Mouse (Mus musculus): ENCODE measurements around the gene Wfikkn2.

Gene Wfikkn2

DNA sequence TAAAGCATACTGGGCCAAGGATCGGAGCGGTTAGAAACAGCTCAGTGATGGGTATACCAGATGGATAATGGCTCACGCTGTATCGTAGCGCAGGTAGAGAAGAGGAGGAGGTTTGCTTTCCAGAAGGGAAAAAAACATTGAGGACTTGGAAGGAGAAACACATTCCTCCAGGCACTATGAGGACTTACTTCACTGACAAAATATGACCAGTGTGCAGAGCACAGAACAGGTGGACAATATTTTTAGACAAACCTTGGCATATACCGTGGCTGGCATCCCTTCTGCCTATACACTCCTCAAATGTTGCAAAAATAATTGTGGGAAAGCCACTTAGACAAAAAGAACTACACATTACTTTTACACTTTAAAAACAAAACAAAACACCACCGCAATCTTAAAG lies 24.5 kb downstream of the Wfikkn2 start:
- no peak for DNase-seq (ENCODE audit: low read depth)

DNA sequence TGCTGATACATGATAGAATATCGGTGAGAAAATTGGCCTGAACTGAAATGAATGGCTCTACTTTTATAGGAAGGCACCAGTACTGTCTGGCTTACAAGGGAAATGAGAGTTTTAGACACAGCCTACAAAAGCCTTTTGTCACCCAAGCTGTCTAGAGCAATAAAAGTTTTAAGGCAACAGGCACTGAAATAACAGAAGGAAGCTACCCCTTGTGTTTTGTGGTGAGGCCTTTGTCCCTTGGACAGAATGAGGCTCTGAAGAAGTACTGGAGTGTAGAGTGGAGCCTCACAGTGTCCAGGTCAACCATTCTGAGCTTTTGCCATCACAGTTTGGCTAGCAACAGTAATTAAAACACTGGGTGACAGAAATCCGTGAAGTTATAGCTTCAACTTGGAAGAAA lies 29.6 kb downstream of the Wfikkn2 start:
- no peak for DNase-seq (ENCODE audit: low read depth)

DNA sequence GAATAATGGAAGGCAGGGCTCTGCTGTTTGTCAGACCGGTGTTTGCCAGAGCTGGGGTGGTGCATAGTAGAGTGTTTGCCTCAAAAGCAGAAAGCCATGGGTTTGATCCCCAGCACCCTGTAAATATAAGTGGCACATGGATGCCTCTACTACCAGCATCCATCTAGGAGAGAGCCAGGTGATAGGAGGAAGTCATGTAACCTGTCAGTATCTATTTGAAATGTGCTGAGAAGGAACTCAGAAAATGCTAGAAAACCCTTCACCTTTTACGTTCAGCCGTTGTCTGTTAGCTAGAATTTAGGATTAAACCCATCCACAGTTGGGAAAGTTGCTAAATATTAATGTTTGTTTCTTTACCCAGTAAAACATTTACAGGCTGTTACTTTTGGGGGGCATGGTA lies 30.2 kb downstream of the Wfikkn2 start:
- DNase-seq (ENCODE audit: low read depth), result no peak

DNA sequence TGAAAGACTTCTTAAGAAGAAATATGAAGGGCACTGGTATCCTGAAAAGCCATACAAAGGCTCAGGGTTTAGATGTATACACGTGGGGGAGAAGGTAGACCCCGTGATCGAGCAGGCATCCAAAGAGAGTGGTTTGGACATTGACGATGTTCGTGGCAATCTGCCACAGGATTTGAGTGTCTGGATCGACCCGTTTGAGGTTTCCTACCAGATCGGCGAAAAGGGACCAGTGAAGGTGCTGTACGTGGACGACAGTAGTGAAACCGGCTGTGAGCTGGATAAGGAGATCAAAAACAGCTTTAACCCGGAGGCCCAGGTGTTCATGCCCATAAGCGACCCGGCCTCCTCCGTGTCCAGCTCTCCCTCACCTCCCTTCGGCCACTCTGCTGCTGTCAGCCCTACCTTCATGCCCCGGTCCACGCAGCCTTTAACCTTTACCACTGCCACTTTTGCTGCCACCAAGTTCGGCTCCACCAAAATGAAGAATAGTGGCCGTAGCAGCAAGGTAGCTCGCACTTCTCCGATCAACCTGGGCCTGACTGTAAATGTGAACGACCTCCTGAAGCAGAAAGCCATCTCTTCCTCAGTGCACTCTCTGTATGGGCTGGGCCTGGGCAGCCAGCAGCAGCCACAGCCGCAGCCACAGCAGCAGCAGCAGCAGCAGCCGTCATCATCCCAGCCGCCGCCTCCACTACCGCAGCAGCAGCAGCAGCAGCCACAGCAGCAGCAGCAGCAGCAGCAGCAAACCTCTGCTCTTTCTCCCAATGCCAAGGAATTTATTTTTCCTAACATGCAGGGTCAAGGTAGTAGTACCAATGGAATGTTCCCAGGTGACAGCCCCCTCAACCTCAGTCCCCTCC lies 31.8 kb downstream of the Wfikkn2 start:
- DNase-seq (ENCODE audit: low read depth), result no peak

DNA sequence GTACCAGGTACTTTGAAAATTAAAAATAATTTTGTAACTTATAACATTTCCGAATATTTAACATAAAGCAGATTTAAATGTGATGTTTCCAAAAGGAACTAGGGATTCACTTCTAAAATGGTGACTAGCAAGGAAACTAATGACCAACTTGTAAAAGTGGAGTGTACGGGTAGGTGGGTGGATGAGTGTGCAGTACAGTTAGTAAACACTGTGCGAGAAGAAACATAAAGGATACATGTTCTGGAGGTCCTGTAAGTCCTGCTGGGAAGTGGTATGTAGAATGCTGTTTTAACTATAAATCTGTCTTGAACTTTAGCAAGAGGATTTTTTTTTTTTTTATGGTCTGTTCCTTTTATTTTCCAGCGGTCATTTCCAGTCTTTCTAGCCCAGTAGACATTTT lies 32.8 kb downstream of the Wfikkn2 start:
- no peak for DNase-seq (ENCODE audit: low read depth)

DNA sequence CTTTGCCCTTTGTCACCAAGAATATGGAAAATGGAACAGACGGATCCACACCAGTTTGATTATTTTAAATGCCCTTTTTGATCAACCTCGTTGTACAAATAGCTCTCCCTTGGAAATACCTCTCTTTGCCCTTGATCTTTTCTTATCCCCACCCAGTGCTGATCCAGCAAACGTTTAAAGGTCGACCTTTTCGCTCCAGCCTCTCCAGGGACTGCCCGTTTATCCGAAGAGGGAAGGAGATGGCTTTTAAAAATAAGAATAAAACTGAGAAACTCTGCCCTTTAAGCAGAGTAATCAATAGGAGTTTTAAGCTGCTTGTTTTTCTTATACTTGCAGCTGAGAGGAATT lies 33.3 kb downstream of the Wfikkn2 start:
- DNase-seq (ENCODE audit: low read depth), result no peak

DNA sequence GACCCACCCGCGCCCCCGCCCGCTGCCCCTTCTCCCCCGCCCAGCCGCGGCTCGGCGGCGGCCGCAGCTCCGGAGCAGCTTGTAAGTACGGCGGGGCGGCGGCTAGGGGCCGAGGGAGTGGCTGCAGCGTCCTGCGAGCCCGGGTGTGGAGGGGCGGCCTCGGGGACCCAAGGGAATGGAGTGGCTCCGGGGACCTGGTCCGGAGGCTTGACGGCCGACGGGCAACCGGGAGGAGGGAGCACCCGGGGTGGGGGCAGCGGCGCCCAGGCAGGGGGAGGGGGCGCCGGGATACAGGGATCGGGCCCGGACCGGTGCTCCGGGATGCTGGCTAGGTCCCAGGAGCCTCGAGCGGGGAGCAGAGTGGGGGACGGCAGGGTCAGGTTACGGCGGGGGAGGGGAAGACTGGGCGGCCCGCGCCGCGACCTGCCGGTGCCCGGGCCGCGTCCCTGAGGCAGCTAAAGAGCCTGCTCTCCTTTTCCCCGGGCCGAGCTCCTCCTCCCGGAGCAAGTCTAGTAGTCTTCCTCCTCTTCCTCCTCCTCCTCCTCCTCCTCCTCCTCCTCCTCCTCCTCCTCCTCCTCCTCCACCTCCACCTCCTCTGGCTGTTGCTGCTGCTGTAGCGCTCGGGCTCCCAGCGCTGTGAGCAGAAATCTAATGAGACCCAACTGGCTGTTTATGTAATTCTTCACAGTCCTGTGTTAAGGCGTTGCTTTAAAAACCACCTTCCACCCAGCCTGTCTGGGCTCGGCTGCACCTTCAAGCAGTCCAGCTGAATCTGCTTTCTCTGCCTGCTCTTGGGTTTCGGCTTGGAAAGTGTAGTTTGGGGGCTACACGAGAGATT lies 33.9 kb downstream of the Wfikkn2 start:
- DNase-seq (ENCODE audit: low read depth), result peak; percentile 56

DNA sequence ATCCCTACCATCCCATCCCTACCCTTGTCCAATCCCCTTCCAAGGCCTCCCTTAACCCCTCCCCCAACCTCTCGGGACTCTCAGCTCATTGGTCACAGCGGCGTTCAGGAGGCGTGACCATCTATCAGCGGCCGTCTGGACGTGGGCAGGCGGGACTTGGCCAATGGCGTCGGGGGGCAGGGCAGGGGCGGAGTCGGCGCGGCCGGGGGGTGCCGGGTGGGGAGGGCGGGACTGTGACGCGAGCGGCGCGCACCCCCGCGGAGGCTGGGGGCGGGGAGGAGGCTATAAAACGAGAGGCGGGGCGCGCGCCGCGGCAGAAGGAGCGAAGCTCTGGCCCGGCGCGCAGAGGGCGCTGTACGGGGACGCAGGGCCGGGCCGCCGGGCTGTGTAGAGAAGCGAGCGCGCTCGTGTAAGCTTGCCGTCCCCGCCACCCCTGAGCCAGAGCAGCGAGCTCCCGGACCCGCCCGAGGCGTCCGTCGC lies 34.6 kb downstream of the Wfikkn2 start, which contains the start of gene Tob1:
Gene Tob1, plus strand, starts transcription at position 331 of the 480 bp plus-strand sequence.
- DNase-seq (ENCODE audit: low read depth), result peak; percentile 100

DNA sequence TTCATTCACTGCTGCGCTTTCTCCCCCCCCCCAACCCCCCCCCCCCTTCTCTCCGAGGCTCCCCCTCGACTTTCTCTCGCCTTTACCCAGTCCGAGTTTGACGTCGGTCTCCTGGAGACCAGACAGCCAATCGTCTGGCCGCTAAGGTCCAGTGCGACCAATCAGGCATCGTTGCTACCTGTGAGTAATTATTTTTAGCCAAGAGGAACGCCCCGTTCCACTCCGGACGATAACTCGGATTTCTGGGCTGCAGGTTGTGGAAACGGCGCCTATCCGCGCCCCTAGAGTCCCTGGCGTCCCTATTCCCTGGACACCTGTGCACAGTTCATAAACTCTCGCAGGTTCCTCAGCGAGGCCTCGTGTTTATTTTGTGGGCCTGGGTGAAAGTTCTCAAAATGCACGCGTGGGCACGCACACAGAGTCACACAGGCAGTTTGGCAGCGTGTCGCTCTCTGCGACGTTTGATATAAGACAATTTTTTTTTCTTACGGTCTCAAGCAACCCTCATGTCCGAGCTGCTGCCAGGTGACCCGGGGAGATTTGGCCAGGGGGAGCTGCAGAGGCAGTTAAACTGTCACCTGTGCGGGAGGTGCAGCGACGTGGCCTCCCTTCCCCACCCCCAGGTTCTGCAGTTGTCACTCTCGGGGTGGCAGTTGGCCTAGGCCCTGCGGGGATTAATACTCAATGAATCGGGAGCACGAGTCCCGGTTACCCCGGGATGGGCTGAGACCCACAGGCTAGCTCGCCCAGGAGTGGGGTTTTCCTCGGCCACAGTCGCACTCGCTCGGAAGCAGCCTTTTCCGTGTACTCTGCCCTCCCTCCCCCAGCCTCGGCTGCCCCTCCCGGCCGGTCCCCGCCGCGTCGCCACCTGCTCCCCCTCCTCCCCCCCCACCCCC lies 35.4 kb downstream of the Wfikkn2 start:
- peak; percentile 95 for DNase-seq (ENCODE audit: low read depth)

DNA sequence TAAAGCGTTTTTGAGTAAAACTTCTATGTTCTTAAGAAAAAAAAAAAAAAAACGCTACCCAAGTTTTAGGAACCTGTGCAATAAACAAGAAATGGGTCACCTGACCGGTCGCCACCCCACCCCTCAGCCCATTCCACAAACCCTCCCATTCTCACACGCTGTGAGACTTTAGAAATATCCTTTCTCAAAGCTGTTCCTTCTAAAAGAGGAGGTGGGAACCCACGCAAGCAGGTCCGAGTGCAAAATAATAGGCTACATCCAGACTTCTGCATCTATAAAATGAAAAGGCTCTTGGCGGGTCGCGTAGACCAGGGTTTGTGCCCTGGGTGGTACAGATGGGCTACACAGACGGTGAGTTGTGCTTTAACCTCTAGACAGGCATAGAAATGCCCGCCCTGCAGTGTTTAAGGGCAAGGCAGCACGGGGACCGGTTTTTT lies 36.1 kb downstream of the Wfikkn2 start:
- peak; percentile 51 for DNase-seq (ENCODE audit: low read depth)

DNA sequence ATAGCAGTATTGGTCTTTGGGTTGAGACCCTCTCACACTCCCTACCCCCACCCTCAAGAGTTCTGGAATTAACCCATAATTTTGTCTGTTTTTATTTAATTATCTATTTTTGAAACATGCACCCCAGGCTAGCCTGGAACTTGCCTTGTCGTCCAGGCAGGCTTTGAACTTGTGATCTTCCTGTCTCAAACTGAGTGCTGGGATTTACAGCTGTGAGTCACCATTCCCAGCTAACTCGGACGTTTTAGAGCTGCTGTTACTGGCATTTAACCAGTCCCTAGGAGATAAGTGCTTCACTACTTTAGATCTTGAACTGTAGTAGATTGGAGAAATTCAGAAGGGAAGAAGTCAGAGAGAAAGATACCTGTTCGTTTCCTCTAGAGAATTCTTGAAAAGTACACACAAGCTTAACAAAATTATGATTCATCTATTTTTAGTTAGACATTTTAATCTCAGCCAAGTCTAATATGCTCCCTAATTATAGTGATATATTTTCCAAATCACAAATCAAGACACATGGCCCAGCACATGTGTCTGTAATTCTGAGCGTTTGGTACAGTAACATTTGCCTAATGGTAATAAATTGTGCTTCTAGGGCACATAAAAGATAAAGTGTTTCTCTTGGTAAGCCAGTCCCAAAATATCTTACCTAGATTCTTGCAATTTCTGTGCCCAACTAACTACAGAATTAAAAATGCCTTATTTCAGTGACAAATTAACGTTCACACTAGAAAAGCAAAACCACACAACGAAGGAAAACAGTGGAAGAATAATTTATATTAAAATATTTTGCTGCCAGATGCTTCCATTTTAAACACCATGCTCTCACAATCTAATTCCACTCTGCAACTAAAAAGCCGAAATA lies 36.8 kb downstream of the Wfikkn2 start:
- peak; percentile 48 for DNase-seq (ENCODE audit: low read depth)

DNA sequence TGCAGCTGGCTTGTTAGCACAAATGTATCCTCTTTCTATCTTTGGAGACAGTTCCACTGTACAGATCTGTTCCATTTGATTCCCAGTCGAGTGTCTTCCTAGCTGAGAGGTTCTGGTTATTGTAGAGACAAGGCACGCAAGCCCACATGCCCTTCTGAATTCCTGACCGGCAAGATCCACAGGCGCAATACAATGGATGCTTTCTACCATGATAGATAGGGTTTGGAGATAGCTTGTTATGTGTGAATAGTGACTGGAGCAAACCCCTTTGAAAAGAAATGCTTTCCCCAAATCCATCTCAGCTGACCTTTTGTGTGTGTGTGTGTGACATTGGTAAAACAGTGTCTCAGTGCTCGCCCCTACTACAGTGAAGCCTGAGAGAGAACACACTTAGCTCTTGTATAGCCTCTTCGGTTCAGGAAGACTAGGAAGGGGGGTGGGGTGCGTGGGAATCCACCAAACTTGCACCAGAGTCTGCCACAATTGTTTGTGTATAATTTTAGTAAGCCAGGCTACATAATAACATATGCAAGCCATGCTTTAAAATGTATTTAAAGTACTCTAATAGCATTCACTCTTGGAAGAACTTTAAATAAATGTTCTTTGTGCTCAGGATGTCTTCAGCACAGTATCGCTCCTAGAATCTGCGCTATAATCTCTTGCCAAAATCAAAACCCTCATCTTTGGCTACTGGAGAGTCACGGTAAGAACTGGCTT lies 39.2 kb downstream of the Wfikkn2 start:
- DNase-seq (ENCODE audit: low read depth), result no peak

DNA sequence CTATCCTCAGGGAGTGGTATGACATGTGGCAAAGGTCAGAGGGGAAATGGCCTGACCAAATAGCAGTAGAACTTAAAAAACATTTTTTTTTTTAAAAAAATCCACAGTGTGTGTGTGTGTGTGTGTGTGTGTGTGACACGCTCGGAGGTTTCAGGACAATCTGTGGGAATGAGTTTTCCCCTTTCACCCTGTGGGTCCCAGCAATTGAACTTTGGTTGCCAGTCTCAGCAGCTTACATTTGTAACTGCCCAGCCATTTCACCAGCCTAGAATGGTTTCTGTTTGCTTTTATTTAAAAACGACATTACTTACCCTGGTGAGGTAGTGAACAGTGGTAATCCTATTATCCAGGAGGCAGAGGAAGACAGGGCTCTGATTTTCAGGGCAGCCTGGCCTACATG lies 42.7 kb downstream of the Wfikkn2 start:
- no peak for DNase-seq (ENCODE audit: low read depth)

DNA sequence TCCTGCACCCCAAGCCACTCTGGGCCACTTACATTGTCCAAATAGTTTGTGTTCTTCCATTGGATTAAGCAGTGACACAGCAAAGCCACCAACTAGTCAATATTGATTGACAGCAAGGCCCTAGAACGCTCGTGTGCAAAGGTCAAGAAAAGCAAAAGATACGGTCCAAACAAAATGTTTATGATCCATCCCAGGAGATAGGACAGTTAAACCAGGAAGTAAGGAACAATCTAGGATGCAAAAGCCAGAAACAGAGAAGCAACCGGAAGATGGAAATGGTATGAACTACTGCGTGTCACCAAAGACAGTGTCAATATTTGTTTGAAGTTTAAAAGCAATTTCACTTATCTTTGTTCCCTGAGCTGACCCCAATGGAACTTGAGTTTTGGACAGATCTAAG lies 43.7 kb downstream of the Wfikkn2 start:
- no peak for DNase-seq (ENCODE audit: low read depth)

DNA sequence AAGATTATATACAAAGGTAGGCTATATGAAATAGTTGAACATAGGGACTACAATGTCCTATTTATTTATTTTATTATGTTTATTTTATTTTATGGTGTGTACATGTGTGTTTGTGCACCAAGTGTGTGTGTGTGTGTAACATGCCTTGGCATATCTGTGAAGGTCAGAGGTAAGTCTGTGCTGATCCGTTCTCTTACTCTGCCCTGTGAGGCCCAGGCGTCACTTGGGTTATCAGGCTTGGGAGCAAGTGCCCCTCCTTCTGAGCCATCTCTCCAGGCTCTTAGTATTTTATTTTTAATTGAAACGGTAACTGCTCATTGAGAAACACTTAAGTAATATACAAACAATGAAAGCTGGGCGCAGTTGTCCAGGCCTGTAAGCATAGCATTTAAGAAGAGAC lies 45.4 kb downstream of the Wfikkn2 start:
- no peak for DNase-seq (ENCODE audit: low read depth)

DNA sequence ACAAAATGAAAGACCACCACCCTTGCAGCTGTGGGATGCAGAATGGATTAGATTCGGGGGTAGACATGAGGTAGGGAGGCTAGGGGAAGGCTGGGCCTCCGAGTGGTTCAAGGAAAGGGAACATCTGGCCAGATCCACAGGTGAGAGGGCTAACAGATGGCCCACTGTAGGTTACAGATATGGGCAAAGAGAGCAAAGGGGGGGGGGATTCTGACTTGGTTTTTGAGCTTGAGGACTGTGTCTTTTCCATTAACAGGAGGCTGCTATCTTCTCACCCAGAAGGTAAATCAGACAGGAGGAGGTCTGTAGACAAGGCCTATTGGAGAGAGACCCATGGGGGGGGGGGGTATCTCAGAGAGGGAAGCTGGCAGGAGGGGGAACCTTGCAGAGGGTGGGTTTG lies 46.0 kb downstream of the Wfikkn2 start:
- no peak for DNase-seq (ENCODE audit: low read depth)

DNA sequence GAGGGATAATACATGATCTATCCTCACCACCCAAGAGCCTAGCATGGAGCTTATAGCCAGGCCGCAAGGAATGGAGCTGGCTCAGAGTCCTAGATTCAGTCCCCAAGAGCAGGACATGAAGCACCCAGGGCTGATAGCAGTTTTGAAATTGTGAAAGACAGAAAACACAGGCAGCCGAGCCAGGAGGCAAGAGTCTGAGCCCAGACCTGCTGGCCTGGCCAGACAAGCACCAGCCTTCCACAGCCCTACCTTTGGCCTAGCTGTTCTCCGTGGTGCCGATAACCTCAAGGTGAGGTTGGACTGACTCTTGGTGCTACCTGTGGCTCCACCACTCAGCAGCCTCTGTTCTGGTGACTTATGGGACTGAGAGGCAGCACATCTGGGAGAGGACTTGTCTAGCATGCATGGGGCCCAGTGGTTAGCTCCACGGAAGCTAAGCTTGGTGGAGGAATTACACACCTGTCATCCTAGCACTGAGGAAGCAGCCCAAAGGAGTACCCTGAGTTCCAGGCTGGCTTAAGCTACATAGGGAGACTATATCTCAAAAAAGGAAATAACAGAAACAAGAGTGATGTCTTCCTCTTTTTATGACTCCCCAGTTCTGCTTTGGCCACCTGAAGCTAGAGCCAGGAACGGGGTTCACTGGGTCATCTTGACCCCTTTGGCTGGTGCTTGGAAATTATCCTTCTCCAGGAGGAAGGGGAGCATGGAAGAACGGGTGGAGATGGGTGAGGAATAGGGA lies 47.2 kb downstream of the Wfikkn2 start:
- no peak for DNase-seq (ENCODE audit: low read depth)

DNA sequence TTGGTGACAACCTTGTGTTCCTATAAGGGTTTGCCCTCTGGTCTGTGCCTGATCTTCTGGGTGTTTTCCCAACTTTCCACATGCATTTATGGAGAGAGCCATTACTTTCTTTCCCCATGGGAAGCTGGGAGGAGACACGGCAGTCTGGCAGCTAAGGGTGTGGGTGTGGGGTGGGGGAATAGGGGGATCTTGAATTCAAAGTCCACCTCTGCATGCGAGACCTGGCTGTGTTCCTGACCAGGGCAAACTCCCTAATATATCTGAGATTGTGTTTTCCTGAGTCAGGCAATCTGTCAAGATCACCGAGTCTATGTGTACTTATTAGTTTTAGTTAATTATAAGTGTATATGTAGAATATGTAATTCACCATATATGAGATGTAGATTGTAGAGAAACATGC lies 49.5 kb downstream of the Wfikkn2 start:
- no peak for DNase-seq (ENCODE audit: low read depth)

DNA sequence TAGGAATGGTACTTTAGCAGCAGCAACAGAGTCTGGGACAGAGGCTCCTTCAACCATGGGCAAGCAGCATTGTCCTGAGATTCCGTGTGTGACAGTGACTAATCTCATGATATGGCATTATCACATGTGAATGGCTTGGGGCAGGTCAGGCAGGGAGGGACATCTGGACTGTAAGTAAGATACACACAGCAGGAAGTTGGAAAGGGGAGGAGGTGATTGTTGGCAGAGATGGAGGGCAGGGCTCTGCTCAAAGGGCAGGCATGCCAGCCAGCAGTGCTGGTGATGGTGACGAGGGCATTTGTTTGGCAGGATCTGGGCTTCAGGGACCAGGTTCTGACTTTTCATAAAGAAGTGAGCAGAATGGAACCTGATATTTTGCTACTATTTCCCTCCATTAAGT lies 52.7 kb downstream of the Wfikkn2 start:
- no peak for DNase-seq (ENCODE audit: low read depth)

DNA sequence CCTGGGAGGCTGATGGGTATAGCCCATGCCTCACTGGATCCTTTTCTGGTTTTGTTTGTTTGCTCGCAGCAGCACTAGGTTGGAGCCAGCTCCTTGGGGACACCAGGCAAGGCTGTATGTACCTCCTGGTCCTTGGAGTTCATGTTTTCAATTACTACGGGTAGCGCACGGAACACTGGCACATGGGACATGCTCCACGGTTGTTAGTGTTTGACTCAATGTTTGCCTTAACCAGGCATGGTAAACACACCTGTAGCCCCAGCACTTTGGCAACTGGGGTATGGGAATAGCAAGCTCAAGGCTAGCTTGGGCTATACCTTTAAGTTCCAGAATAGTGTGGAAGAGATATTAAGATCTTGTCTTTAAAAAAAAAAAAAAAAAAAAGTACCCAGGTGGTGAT lies 55.1 kb downstream of the Wfikkn2 start:
- DNase-seq (ENCODE audit: low read depth), result no peak
